Mouse (Mus musculus) urinary bladder, postnatal 4 days (tissue): ENCODE results near the gene Pyroxd2.
A peak's percentile ranks its signal among the peaks of the same experiment; 100 is the strongest.
"Not testable (repeated sequence)": the region's sequence is repeated elsewhere in the genome, so short reads cannot be mapped to it uniquely, and the experiment has no call there.

Experiments used
- DNase-seq, 2 experiments: peaks; one replicate each; pipeline ENCODE4 v3.0.0; 2021 to 2022; ENCODE audit warnings: low spot score in 2 of 2

Gene Pyroxd2

DNA sequence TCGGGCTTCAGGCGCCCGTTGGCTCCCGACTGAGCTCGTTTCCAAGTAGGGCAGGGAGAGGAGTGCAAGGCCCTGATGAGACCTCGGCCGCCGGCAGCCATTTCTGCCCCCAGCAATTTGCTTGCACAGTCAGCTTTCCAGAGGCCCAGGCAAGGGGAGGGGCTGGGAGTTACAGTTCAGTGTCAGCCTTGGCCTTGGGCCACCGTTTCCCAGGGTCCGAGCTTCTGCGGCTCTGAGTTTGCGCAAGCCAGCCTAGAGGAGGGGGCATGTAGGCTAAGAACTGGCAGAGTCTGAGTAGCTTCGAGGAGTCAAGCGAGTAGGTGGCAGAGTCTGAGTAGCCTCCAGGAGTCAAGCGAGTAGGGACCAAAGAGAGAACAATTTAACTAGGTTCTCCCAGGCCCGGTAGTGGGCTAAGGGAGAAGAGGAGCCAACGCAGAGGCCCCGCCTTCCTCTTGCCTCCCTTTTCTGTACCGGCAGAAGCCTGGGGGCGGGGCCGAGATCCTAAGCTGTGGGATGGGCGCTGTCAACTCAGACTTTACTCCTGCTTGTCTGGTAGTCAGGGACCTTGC lies at the start of gene Pyroxd2:
Pyroxd2 (minus strand) TSS at position 413 of the 569 bp plus-strand sequence.
- peak; percentile 83 to 87 for DNase-seq

DNA sequence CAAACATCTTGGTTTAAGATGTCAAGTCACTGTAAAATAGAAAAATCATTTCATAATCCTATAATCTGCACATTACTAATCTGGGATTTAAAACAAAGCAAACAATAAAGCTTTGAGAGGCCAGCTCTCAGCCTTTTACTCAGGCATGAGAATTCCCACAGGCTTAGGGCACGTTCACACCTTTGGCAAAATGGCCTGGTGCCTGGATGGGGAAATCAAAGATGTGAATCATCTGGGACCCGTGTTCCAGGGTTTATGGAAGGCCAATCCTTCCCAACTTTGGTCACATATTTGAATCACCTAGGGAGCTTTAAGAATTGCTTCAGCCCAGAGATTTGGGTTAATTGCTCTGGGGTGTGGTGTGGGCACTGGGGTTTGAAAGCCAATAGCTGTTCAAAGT lies 45.3 kb upstream of the Pyroxd2 start:
- no peak for DNase-seq

DNA sequence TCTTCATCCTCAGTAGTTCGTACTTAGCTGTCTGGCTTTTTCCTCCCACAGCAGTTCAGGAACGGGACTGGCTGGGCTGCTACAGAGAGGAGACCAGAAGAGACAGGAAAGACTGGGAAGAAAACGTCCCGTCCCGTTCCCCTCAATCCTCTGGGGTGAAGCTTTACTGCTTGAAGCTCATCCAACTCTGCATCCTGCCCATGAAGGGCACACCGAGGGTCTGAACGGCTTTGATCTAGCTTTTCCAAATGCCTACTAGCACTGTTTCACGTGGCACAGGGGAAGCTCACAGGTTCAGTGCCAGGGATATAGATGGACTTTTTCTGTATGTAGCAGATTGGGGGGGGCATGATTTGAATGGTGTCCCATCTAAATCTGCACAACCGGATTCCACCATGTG lies 43.2 kb upstream of the Pyroxd2 start:
- peak in 1 of 2 experiments; percentile 15 for DNase-seq

DNA sequence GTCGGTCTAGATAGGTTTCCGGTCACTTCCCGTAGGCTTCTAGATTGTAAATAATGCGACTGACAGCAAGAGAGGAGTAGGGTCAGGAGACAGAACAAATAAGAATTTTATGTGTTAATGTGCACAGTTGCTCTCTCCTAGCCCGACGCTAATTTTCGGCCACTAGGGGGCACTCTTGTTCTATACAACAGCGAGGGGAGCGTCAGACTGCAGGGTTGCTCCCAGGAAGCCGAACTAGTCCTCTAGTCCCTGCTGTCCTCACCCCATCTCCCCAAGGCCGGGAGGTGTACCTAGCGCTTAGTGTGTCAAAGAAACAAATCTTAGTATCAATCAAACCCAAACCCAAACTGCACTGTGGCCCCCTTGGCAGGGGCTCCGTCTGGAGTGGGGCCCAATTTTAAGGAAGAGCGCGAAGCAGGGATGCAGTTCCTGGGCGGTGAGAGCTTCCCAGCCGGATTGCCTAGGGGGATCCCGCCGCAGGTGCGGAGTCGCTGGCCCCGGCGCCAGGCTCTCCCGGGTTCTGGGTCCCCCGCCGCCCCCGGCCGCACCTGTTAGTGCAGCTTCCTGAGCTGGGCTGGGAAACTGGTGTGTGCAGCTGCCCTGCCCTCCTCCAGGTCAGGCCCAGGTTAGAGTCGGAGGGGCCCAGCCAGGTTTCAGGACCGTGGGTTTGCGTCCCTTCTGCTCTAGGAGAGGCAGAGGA lies 42.5 kb upstream of the Pyroxd2 start:
- peak; percentile 78 to 93 for DNase-seq

DNA sequence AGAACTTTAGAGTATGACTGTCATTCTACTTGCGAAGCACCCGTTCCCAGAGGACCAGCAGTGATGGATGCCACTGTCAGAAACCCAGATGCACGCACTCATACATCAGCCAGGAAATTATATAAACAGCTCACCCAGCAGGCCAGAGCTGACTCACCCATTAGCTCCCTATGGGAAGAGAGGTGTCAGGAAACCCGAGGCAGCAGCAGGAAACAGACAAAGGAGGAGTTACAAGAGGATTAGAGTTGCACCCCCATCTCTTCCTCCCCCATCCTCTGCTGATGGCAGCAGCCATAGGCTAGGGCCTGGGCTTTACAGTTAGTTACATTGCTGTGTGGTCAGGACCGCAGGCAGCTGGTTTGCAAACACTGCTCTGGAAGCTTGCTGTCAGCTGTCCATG lies 35.7 kb upstream of the Pyroxd2 start:
- no peak for DNase-seq

DNA sequence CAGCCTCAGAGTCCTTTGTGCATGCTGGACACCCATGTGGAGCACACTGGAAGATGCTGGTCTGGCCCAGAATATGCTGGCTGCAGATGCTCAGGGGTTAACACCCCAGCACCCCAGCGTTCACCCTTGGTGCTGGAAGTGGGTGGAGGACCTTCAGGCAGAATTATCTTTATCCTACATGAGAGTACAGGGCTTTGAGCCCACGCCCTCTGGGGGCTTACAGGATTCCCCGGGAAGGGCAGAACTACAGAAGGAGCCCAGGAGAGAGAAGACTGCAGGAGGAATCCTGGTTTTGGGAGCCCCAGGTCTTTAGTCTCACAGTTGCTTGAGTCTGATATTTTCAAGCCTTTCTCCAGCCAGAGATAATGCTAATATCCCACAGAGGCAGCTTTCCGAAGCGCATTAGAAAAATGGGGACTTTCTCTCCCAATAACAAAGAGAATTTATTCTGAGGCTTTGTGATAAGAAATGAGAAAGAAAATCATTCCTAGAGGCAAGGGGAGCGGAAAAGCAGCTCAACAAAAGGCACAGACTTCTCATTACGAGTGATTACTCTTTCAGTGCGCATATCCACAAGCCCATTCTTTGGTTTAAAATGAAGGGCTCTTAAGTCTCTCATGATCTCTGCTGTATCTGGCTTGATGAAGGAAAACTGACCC lies 33.1 kb upstream of the Pyroxd2 start:
- DNase-seq: no peak

DNA sequence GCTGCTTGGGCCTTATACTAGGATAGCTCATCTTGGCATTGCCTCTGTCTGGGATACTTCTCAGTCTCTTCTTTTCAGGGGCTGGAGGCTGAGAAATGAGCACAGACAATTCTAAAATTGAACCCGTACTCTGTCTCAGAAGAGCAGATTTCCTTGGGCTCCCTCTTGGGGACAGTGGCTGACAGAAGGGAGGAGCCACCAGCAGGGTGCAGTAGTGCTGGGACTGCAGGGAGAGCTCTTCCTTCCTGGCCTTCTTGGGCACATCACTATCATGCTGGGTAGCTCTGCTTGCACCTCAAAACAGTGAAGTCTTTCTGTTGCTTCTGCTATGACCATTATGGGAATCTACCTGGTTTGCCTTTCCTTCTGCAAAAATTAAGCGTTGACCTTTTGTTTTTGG lies 32.6 kb upstream of the Pyroxd2 start:
- DNase-seq: no peak

DNA sequence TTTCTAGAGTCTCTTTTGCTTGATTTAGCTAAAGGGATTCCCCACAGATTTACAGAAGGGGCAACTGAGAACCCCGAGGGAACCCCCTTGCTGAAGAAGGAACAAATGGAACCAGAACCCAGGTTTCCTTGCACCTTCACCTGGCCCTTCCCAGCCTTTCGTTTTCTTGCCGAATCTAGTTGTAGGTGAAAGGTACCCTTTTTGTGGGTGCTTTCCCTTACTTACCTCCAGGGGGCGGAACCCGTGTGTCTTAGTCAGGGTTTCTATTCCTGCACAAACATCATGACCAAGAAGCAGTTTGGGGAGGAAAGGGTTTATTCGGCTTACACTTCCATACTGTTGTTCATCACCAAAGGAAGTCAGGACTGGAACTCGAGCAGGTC lies 27.6 kb upstream of the Pyroxd2 start:
- not testable (repeated sequence) for DNase-seq

DNA sequence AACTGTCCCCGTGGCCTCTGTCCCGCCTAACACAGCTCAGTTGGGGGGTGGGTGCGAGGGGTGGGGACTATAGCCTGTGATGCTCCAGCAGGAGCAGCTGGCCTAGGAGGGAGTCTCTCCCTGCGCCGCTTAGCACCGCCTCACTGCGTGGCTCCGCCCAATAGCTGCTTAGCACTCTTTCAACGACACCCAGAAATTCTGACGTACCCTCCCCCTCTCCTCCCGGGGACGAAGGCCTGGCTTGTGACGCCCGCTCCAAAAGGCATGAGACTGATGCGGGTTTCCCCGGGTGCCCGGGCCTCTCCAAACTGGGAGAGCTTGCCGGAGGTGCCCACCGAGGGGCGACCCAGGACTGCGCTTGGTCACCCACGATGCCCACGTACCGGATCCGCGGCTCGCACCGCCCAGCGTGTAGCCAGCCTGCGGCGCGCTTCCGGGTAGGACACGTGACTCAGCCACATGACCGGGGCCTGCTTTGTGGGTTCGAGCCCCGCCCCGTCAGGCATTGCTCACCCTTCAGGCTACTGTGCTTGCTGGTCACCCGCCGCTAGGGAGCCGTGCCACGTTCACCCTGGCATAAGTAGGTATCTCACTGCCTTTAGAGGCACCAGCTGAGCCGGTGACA lies 27.1 kb upstream of the Pyroxd2 start, which contains the start of gene Hps1:
Hps1 (minus strand) TSS at position 448 of the 625 bp plus-strand sequence.
- DNase-seq: peak; percentile 84 to 89

DNA sequence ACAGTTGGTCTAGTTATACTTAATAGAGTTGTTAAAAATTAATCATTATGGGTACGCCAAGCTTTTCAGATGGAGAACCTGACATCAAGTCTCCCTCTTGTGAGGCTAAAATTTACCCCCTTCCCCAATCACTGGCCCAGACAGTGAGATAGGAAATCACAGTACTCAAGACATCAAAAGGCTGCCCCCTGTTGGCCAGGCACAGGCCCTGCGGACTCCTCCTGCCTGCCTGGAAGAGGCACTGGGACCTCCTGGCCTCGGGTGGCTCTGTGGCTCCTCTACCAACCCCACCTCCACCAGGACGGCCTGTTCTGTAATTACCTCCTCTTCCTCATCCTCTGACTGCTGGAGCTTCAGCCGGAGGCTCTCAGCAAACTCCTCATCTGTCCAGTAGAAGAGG lies 25.2 kb upstream of the Pyroxd2 start:
- no peak for DNase-seq

DNA sequence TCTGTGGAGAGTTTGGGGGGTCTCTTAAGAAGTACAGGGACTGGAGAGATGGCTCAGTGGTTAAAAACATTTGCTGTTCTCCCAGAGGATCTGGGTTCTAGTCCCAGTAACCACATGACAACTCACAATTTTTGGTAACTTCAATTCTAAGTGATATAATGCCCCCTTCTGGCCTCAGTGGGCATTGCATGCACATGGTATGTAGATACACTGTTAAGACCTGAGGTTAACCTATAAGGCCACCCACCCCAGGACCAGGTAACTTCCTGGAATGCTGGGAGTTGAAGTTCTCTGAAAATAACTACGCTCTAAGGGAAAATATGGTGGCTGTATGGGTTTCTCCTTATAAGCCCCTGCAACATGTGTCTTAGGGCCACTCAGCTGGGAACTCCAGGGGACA lies 24.2 kb upstream of the Pyroxd2 start:
- DNase-seq: no peak

DNA sequence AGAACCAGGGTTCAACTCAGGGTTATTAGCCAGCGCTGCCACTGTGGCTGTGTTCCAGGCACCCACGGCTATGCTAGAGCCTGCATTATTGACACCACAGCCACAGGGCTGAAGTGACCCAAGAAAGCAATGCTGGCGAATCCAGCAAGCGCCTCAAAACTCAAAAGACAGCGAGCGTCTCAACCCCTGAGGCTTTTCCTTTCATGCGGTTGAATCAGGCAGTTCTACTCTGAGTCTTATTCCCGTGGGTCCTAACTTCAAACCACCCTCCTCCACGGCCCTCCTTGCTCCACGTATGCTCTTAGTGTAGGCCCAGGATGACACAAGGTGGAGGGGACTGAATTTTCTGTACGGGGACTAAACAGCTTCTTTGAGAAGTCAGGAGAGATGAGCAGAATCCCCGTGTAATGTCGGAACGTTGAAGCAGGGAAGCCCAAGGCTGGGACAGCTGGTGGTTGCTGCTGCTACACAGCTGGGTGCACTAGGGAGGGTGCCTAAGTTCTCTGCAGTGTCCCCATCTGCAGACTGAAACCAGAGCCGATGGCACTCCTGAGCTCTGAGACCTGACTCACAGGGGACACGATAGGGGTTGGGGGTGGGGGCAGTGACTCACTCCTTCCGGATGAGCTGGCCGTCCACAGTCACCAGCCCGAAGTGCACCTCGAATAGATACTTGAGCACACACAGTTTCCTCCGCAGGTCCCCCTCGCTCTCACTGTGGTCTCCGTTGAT lies 17.7 kb upstream of the Pyroxd2 start:
- no peak for DNase-seq

DNA sequence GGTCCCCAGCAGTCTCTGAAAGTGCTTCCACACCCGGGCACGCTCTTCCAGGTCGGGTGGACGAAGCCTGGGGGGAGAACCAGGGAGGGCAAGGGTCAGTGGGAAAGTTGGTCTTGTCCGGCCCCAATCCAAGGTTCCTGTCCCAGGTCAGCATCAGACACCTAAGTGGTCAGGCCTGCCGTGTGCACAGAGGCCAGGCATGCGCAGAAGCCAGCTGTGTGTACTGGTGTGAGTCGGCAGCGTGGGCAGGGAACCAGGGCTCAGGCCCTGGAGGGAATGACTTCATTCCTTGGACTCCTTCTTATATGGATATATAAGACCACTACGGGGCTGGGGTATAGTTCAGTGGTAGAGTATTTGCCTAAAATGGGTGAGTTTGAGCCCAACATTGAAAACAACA lies 17.1 kb upstream of the Pyroxd2 start:
- DNase-seq: no peak

DNA sequence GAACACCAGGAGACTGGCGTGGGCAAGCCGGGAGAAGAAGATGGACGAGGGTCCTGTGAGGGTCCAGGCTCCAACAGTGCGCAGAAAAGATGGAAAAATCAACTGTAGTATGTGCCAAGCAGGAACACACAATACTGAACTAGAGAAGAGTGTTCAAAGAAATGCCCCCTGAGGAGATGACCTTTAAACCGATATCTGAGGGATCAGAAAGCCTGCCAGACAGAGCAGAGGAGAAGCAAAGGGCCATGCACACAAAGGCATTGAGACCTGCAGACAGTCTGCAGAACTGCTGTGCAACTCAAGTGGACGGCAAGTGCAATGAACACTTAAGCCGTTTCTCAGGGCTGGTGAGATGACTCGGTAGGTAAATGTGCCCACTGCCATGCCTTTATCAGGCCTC lies 14.8 kb upstream of the Pyroxd2 start:
- no peak for DNase-seq

DNA sequence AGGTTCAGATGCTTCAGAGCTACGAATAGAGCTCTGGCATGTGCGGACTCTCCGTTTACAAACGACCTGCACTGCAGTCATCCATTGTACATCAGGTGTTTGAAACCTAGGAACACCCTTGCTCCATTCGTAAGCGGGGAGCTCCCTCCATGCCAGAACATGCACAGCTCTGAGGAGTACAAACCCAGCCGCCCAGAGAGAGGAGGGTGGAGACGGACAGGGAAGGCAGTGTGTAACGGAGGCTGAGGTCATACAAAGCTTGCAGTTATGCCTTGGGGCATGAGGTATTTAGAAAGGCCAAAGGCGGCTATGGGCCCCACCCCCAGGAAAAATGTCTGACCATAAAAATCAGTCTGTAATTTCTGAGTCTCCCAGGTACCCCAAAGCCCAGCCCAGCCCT lies 11.8 kb upstream of the Pyroxd2 start:
- no peak for DNase-seq

DNA sequence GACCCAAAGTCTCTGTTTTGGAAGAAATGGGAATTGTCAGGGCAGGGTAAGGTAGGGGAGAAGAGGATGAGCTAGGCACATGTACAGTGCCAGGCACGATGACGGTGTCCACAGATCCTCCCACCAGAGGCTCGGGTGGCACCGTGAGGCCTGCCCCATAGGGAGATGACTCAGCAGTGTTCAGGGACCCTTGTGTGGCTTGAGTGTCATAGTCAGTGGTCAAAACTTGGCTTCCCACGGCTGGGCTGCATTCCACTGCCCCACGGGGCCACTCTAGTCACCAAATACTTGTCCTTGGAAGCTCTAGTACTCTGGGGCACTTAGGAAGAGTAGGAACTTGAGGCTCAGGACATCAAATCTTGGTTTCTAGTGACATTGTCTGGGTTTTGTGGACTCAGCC lies 4.1 kb upstream of the Pyroxd2 start:
- DNase-seq: no peak

DNA sequence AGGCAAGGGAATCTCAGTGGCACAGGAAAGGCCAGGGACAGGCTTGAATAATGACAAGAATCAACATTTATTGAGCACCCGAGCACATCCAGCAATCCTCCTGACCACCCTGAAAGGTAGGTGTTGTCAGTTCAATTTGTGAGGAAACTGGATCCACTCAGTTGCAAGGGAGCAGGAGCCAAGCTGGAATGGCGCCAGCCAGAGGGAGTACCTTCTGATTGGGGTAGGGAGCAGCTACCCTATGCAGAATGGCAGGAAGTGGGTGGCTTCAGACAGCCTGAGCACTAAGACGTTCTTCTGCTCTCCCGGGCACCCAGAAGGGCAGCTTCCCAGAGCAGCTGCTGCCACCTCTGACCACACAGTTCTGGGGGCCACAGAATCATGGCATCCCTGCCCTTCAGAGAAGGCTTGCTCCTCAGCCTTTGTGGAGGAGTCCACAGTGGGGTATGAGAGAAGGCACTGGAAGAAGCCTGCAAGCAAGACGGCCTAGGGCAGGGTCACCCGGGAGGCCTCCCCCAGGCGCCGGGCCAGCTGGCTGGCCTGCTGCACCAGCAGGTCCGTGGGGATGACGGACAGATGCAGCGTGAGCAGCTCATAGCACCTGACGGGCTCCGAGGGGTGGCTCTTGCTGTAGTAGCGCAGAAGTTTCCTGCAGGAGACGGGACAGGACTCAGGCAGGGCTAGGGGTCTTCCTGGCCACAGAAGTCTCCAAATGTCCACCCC lies 2.7 kb upstream of the Pyroxd2 start:
- DNase-seq: no peak

DNA sequence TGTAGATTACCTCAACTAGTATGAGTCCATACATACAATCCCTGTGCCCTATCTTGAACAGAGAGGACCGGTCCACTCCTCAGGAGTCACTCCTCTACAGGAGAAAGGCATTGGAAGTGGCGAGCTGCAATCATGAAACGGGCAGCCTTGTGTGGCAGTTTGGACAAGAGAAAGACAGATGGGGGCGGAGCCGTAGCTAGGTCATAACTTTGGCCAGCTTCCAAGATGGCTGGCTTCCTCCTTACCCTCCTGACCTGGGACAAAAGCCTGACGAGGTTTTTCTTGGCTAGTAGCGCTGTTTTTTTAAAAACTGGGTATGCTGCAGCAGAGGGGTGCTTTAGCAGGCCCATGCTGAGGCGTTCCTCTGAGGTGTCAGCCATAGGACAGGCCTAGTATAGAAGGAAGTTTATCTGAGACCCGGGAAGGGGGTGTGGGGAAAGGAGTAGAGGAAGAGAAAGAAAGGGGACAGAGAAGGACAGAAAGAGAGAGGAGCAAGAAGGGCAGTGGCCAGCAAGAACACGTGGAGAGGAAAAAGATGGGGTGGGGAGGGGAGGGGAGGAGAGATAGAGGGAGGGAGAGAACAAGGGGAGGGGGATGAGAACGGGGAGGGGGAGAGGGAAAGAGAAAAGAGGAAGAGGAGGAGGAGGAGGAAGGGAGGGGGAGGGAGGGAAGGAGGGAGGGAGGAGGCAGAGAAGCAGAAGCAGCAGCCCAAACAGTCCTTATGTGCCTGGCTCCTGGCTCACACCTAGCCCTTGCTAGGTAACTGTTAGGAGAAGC lies 754 bp upstream of the Pyroxd2 start:
- peak in 1 of 2 experiments; percentile 68 for DNase-seq

DNA sequence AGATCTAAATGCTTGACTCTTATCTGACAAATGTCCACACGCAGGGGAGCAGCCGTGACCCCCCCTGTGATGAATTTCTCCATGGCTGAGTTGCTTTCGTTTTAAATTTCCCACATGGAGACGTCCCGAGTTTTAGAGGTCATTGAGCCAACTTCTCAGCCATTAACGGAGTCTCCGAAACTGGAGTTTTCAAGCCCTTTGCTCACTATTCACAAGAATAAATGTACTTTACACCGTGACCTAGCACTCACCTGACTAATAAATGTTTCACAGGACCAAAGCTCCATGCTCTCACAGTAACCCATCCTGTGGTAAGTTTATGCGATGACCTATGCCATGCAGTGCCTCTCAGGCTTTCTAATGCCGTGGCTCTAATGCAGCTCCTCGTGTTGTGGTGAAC lies 2.4 kb downstream of the Pyroxd2 start:
- no peak for DNase-seq

DNA sequence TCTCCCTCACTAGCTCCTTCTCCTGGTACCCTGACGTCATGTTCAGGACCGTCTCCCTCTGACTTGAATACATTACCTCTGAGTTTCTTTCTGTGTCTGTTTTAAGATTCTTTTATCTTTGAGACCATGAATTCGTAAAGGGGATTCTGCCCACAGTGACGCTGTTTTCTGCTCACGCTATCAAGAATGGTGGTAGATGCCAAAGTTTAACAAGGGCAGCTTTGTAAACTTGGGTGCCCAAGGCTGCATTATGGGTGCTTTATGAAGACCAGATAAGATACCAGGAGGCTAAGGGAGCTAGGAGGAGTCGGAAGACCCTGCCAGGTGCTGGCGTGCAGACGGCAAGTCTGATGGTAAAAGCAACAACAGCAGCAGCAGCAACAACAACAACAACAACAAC lies 5.9 kb downstream of the Pyroxd2 start:
- no peak for DNase-seq

DNA sequence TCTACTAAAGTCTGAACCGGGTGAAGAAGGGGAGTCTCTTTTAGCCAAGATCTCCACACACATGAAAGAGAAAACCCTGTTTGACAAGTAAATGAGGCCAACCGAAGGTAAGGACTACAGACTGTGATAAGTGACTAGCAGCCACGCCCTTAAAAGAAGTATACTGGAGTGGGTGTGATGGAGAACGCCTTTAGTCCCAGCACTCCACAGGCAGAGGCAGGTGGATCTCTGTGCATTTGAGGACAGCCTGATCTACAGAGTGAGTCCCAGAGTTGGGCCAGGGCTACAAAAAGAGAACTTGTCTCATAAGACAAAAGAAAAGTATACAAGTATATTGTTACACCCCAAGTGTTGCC lies 6.7 kb downstream of the Pyroxd2 start:
- DNase-seq: no peak
